ENCODE assay signal across 17 mouse cellular contexts in the genomic region with DNA sequence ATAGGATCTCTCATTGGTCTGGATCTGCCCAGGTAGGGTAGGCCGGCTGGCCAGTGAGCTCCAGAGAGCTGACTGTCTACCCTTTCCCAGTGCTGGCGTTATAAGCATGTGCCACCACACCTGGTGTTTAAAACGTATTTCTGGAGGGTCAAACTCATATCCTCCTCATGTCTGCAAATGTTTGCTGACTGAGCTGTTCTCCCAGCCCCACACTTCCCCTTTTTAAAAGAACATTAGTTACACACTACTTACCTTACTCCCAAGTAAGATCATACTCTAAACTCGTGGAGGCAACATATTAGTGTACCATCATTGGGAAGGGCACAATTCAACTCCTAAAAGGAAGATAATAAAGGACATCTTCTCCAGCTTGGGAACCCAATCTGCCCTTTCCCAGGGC.
"Had no signal": no experiment of that assay in that cellular context is flagged by ENCODE, and none has a peak within 500 bp of the region (broad histone marks: within the 10 kb centered on the region; RNA-seq: fewer than 3 reads in every experiment).

No protein-coding gene starts in this region.

- H3K4me3 ChIP-seq: kidney, embryonic 15.5 days; limb, embryonic 13.5 days; liver, embryonic 12.5 days; myocyte; neural tube, embryonic 15.5 days; stomach, embryonic 15.5 days had no signal

- H3K36me3 ChIP-seq: kidney, embryonic 15.5 days; limb, embryonic 13.5 days; liver, embryonic 12.5 days; neural tube, embryonic 15.5 days; stomach, embryonic 15.5 days had no signal

- H3K9ac ChIP-seq: kidney, embryonic 15.5 days; limb, embryonic 13.5 days; liver, embryonic 12.5 days; lung, embryonic 14.5 days; neural tube, embryonic 15.5 days; stomach, embryonic 15.5 days had no signal

- H3K4me1 ChIP-seq: neural tube, embryonic 15.5 days had no signal

- H3K27me3 ChIP-seq: kidney, embryonic 15.5 days; limb, embryonic 13.5 days; liver, embryonic 12.5 days; neural tube, embryonic 15.5 days; stomach, embryonic 15.5 days had no signal

- ATAC-seq: liver, embryonic 12.5 days had no signal

- DNase-seq: layer of hippocampus, adult 9-11 months; layer of hippocampus, postnatal 36 days; left cerebral cortex, postnatal 4 days; lung, embryonic 14.5 days; lung, postnatal 14 days; midbrain, embryonic 14.5 days; retina, postnatal 1 day; right cerebral cortex, postnatal 4 days; spleen, adult 18-20 months; thymus, postnatal 36 days had no signal

- H3K27ac ChIP-seq: kidney, embryonic 15.5 days; limb, embryonic 13.5 days; liver, embryonic 12.5 days; macrophage; neural tube, embryonic 15.5 days; stomach, embryonic 15.5 days had no signal
